Mouse (Mus musculus): ENCODE measurements around the gene Hist1h3d. TPM values are rescaled to one million over a fixed set of nuclear protein-coding genes. Genes with fewer than 3 reads are reported as not detected.
A peak's percentile ranks its signal among the peaks of the same experiment; 100 is the strongest.

Hist1h3d gene
- total and polyA plus RNA-seq, 3 experiments: 0.94 to 182 (median 13.5) TPM

GRCm38 (mm10) chr13:23555839-23556416 lies 19.6 kb upstream of the Hist1h3d start (continued):
- TF ChIP-seq EP300 (IDR thresholded peaks at IDR 0.05; ENCODE audit: low read length) (no peak), UBTF (IDR thresholded peaks at IDR 0.05; ENCODE audit: low read depth, low read length) (no peak), BHLHE40 (IDR thresholded peaks at IDR 0.05; ENCODE audit: low read depth, low read length) (peak; percentile 64; the same call in 1 of the 2 replicates), PAX5 (IDR thresholded peaks at IDR 0.05; ENCODE audit: low read length) (no peak), GABPA (IDR thresholded peaks at IDR 0.05; ENCODE audit: insufficient replicate concordance, low read depth, low read length) (no peak), ZNF384 (IDR thresholded peaks at IDR 0.05; ENCODE audit: low read depth, low read length) (peak; percentile 82), MYC (IDR thresholded peaks at IDR 0.05; ENCODE audit: low read depth, low read length) (peak; percentile 74), SMC3 (IDR thresholded peaks at IDR 0.05; ENCODE audit: low read depth, low read length) (0 out of 2 replicates have a peak, but pooled peaks have one; percentile 15), CHD2 (IDR thresholded peaks at IDR 0.05; ENCODE audit: low read length) (peak; percentile 90; the same call in 1 of the 2 replicates), CHD1 (IDR thresholded peaks at IDR 0.05; ENCODE audit: low read depth, low read length) (peak; percentile 97; the same call in 1 of the 2 replicates), E2F4 (IDR thresholded peaks at IDR 0.05; ENCODE audit: insufficient replicate concordance, low read depth, low read length) (0 out of 2 replicates have a peak, but pooled peaks have one; percentile 31), MAX (IDR thresholded peaks at IDR 0.05; ENCODE audit: low read length) (peak; percentile 80), MEF2A (IDR thresholded peaks at IDR 0.05; ENCODE audit: borderline replicate concordance, low read depth, low read length) (peak; percentile 48; the same call in 1 of the 2 replicates)

GRCm38 (mm10) chr13:23556906-23557305 lies 18.7 kb upstream of the Hist1h3d start:
- Histone ChIP-seq H3K9me3 (replicated peaks; ENCODE audit: low read length) (no peaks in the 10 kb centered on the region), H3K36me3 (replicated peaks in 1 of 2; ENCODE audit: control insufficient read depth in 1 of 2, insufficient read depth in 1 of 2, low read length in 1 of 2) (no peaks in the 10 kb centered on the region), H3K4me2 (ENCODE audit: insufficient read depth, low read depth, poor library complexity, severe bottlenecking) (peak overlapping the region; percentile 74), H3K27ac (ENCODE audit: insufficient read depth, low read depth) (peak overlapping the region; percentile 70), H3K9ac (ENCODE audit: insufficient read depth, low read depth) (peak overlapping the region; percentile 58; the same call in 1 of the 2 replicates), H3K4me3 (replicated peaks in 1 of 3; ENCODE audit: low read depth in 2 of 3, low read length in 2 of 3, poor library complexity in 1 of 3) (no peak overlapping the region), H3K27me3 (replicated peaks) (no peaks in the 10 kb centered on the region), H3K4me1 (ENCODE audit: control insufficient read depth in 1 of 2, insufficient read depth in 2 of 2) (peaks cover 4 to 23% of the 10 kb centered on the region in 2 experiments; a peak in 3 of 4 replicates), H3K79me2 (replicated peaks; ENCODE audit: control insufficient read depth, extremely low read depth, insufficient read depth, poor library complexity, severe bottlenecking) (no peaks in the 10 kb centered on the region)
- TF ChIP-seq IRF4 (IDR thresholded peaks at IDR 0.05; ENCODE audit: low read depth, low read length) (no peak), CHD2 (IDR thresholded peaks at IDR 0.05; ENCODE audit: low read length) (no peak), CHD1 (IDR thresholded peaks at IDR 0.05; ENCODE audit: low read depth, low read length) (no peak), PAX5 (IDR thresholded peaks at IDR 0.05; ENCODE audit: low read length) (no peak), JUN (IDR thresholded peaks at IDR 0.05; ENCODE audit: insufficient read depth, low read depth, low read length) (no peak), EP300 (IDR thresholded peaks at IDR 0.05; ENCODE audit: low read length) (no peak), KAT2A (IDR thresholded peaks at IDR 0.05; ENCODE audit: insufficient replicate concordance, low read length) (no peak), ETS1 (conservative IDR thresholded peaks at IDR 0.05; ENCODE audit: low read depth, low read length) (no peak), RAD21 (IDR thresholded peaks at IDR 0.05; ENCODE audit: low read depth, low read length) (no peak)
- no peak for DNase-seq (ENCODE audit: extremely low read depth)
- in situ Hi-C loops (cut with MboI; ENCODE audit: low pct_ligation_motif_present, low pct_unique_long_range_greater_than_20kb, low sequenced_read_pairs) (loop anchor here (25.0 kb wide), 1 partner anchor 1820 kb away; the partner anchor contains the start of gene Hist1h4j), dilution Hi-C loops (cut with MboI; ENCODE audit: extremely low pct_ligation_motif_present, extremely low pct_unique_long_range_greater_than_20kb, low sequenced_read_pairs) (no loop called here)

All from CH12.LX (cell line).